Mouse (Mus musculus): ENCODE measurements around the gene Nrd1. TPM values are rescaled to one million over a fixed set of nuclear protein-coding genes. Genes with fewer than 3 reads are reported as not detected.

Gene Nrd1
- total and polyA plus RNA-seq, 3 experiments, result 24.2 to 883 (median 72.7) TPM

GRCm38 (mm10) chr4:109089999-109090398 lies 89.5 kb downstream of the Nrd1 start:
- Histone ChIP-seq H3K36me3 (ENCODE audit: control insufficient read depth in 1 of 2, insufficient read depth in 2 of 2, low read length in 2 of 2) (peaks cover 0 to 8% of the 10 kb centered on the region in 2 experiments; a peak in 3 of 4 replicates), H3K27ac (ENCODE audit: control insufficient read depth, low read depth, low read length) (no peak overlapping the region), H3K4me3 (ENCODE audit: control insufficient read depth in 1 of 2, insufficient read depth in 1 of 2, low read depth in 2 of 2, low read length in 2 of 2) (no peak overlapping the region)

GRCm38 (mm10) chr4:109091241-109091777 lies 90.9 kb downstream of the Nrd1 start:
- TF ChIP-seq RAD21 (IDR thresholded peaks at IDR 0.05; ENCODE audit: low read depth, low read length) (no peak), ELF1 (IDR thresholded peaks at IDR 0.05; ENCODE audit: low read depth, low read length) (no peak), BHLHE40 (IDR thresholded peaks at IDR 0.05; ENCODE audit: borderline replicate concordance, low read depth, low read length) (no peak)
- Histone ChIP-seq H3K27ac (ENCODE audit: control insufficient read depth, low read depth, low read length) (no peak overlapping the region), H3K36me3 (ENCODE audit: control insufficient read depth in 1 of 2, insufficient read depth in 2 of 2, low read length in 2 of 2) (peaks cover 0 to 14% of the 10 kb centered on the region in 2 experiments; a peak in 2 of 4 replicates), H3K9ac (ENCODE audit: control insufficient read depth, low read depth, low read length, poor library complexity, severe bottlenecking) (no peak overlapping the region), H3K9me3 (replicated peaks; ENCODE audit: insufficient read depth, low read length) (no peaks in the 10 kb centered on the region), H3K4me3 (ENCODE audit: control insufficient read depth in 1 of 2, insufficient read depth in 1 of 2, low read depth in 2 of 2, low read length in 2 of 2) (no peak overlapping the region), H3K79me2 (ENCODE audit: control insufficient read depth, insufficient read depth, low read length, poor library complexity) (no peaks in the 10 kb centered on the region), H3K27me3 (ENCODE audit: control insufficient read depth in 1 of 2, insufficient read depth in 2 of 2, low read length in 2 of 2) (no peaks in the 10 kb centered on the region), H3K4me1 (ENCODE audit: control insufficient read depth in 1 of 2, insufficient read depth in 2 of 2, low read length in 2 of 2) (peaks cover 2 to 9% of the 10 kb centered on the region in 2 experiments; a peak in 2 of 4 replicates)
- no peak for DNase-seq (ENCODE audit: low read depth, low spot score)

More at GRCm38 (mm10) chr4:109089999-109090398, 89.5 kb downstream of the Nrd1 start:
- H3K9ac ChIP-seq (ENCODE audit: control insufficient read depth, low read depth, low read length, poor library complexity, severe bottlenecking), result no peak overlapping the region
- DNase-seq (ENCODE audit: low read depth, low spot score), result peak; percentile 66
- no peaks in the 10 kb centered on the region for H3K79me2 ChIP-seq (ENCODE audit: control insufficient read depth, insufficient read depth, low read length, poor library complexity)
- TF ChIP-seq MXI1 (IDR thresholded peaks at IDR 0.05; ENCODE audit: low read depth, low read length) (peak; percentile 27; the same call in 1 of the 2 replicates), USF1 (IDR thresholded peaks at IDR 0.05; ENCODE audit: low read depth, low read length) (no peak)
- peaks cover 2 to 3% of the 10 kb centered on the region in 2 experiments; a peak in 1 of 4 replicates for H3K4me1 ChIP-seq (ENCODE audit: control insufficient read depth in 1 of 2, insufficient read depth in 2 of 2, low read length in 2 of 2)
- no peaks in the 10 kb centered on the region for H3K27me3 ChIP-seq (ENCODE audit: control insufficient read depth in 1 of 2, insufficient read depth in 2 of 2, low read length in 2 of 2)
- no peaks in the 10 kb centered on the region for H3K9me3 ChIP-seq (replicated peaks; ENCODE audit: insufficient read depth, low read length)

DNA sequence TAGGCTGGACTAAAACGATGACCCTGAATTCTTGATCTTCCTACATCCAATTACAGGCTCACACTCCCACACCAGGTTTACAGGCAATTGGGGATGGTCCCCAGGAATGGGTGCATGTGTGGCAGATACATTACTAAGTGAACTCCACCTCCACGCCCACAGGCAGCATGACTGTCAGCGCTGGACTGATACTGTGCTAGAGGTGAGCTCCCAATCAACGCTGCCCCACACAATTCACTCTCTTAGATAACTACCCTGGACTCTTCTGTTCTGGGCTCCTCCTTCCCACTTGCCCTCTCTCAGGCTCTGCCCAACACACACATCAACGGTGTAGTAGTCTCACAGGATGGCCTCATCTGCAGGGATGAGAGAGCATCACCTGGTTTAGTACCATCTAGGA lies 91.9 kb downstream of the Nrd1 start:
- Histone ChIP-seq H3K4me1 (ENCODE audit: control insufficient read depth in 1 of 2, insufficient read depth in 2 of 2, low read length in 2 of 2) (peaks cover 2 to 9% of the 10 kb centered on the region in 2 experiments; a peak in 2 of 4 replicates), H3K27me3 (ENCODE audit: control insufficient read depth in 1 of 2, insufficient read depth in 2 of 2, low read length in 2 of 2) (no peaks in the 10 kb centered on the region), H3K9ac (ENCODE audit: control insufficient read depth, low read depth, low read length, poor library complexity, severe bottlenecking) (no peak overlapping the region), H3K36me3 (ENCODE audit: control insufficient read depth in 1 of 2, insufficient read depth in 2 of 2, low read length in 2 of 2) (peaks cover 0 to 14% of the 10 kb centered on the region in 2 experiments; a peak in 2 of 4 replicates), H3K79me2 (ENCODE audit: control insufficient read depth, insufficient read depth, low read length, poor library complexity) (no peaks in the 10 kb centered on the region), H3K27ac (ENCODE audit: control insufficient read depth, low read depth, low read length) (no peak overlapping the region), H3K9me3 (replicated peaks; ENCODE audit: insufficient read depth, low read length) (no peaks in the 10 kb centered on the region), H3K4me3 (ENCODE audit: control insufficient read depth in 1 of 2, insufficient read depth in 1 of 2, low read depth in 2 of 2, low read length in 2 of 2) (no peak overlapping the region)
- no peak for TF ChIP-seq RAD21 (IDR thresholded peaks at IDR 0.05; ENCODE audit: low read depth, low read length)
- TF ChIP-seq TCF12 (IDR thresholded peaks at IDR 0.05; ENCODE audit: low read depth, low read length), result no peak
- TF ChIP-seq CHD2 (IDR thresholded peaks at IDR 0.05; ENCODE audit: low read length), result no peak
- no peak for TF ChIP-seq POLR2AphosphoS5 (IDR thresholded peaks at IDR 0.05; ENCODE audit: borderline replicate concordance, low read depth, low read length)
- no peak for TF ChIP-seq MYB (IDR thresholded peaks at IDR 0.05; ENCODE audit: low read depth, low read length)
- no peak for TF ChIP-seq ELF1 (IDR thresholded peaks at IDR 0.05; ENCODE audit: low read depth, low read length)
- TF ChIP-seq ZKSCAN1 (IDR thresholded peaks at IDR 0.05; ENCODE audit: low read depth, low read length), result no peak
- TF ChIP-seq HCFC1 (IDR thresholded peaks at IDR 0.05; ENCODE audit: low read depth, low read length), result no peak
- no peak for DNase-seq (ENCODE audit: low read depth, low spot score)

Measured in MEL (cell line).